17 mouse cellular contexts compared by ENCODE assay signal in the genomic region with DNA sequence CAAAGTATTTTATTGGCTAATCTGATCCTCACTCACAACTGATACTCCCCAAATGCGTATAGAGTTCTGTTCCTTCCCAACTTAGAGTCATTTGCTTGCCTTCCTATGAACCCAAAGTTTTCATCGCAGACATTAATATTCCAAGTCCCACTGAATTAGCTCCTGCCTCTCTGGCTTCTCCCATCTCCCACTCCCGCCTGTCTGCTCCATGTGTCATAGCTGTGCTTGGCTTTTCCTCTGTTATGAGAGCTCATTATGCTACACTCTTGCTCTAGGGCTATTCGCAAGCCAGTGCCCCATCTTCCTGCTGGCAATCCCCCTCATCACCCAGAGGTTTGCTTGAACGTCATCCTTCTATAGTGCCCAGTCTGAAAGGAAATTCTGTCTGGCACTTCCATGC.
"Had no signal": no experiment of that assay in that cellular context is flagged by ENCODE, and none has a peak within 500 bp of the region (broad histone marks: within the 10 kb centered on the region; RNA-seq: fewer than 3 reads in every experiment).

No protein-coding gene starts in this region.

- H3K4me2 ChIP-seq: lung, embryonic 15.5 days; midbrain, embryonic 11.5 days; midbrain, embryonic 13.5 days; midbrain, embryonic 15.5 days; neural tube, embryonic 12.5 days; stomach, embryonic 15.5 days had no signal

- H3K4me1 ChIP-seq: lung, embryonic 15.5 days; midbrain, embryonic 15.5 days; neural tube, embryonic 12.5 days; stomach, embryonic 15.5 days had no signal

- DNase-seq: lung, adult 2 months; lung, postnatal 14 days; lung, postnatal 36 days; right cerebral cortex, postnatal 14 days; thymus, adult 2 months; thymus, postnatal 25 days; thymus, postnatal 4 days had no signal

- H3K9ac ChIP-seq: lung, embryonic 15.5 days; midbrain, embryonic 13.5 days; midbrain, embryonic 15.5 days; neural tube, embryonic 12.5 days; stomach, embryonic 15.5 days had no signal

- H3K27me3 ChIP-seq: lung, embryonic 15.5 days; midbrain, embryonic 13.5 days; midbrain, embryonic 15.5 days; neural tube, embryonic 12.5 days; stomach, embryonic 15.5 days had no signal

- H3K36me3 ChIP-seq: lung, embryonic 15.5 days; midbrain, embryonic 13.5 days; midbrain, embryonic 15.5 days; neural tube, embryonic 12.5 days; stomach, embryonic 15.5 days had no signal

- H3K27ac ChIP-seq: lung, embryonic 15.5 days; macrophage; midbrain, embryonic 13.5 days; midbrain, embryonic 15.5 days; neural tube, embryonic 12.5 days; stomach, embryonic 15.5 days; stomach, postnatal 0 days had no signal

- H3K4me3 ChIP-seq: lung, embryonic 15.5 days; megakaryocyte, embryonic 14.5 days; midbrain, embryonic 13.5 days; midbrain, embryonic 15.5 days; neural tube, embryonic 12.5 days; stomach, embryonic 15.5 days had no signal

- ATAC-seq: lung, postnatal 0 days; midbrain, embryonic 13.5 days; midbrain, embryonic 15.5 days had no signal

- H3K9me3 ChIP-seq: lung, embryonic 15.5 days; midbrain, embryonic 13.5 days; midbrain, embryonic 15.5 days; neural tube, embryonic 12.5 days; stomach, embryonic 15.5 days had no signal
